Mouse (Mus musculus) MEL (cell line): ENCODE data around the gene Ndufaf1.
"Not testable (repeated sequence)": the region's sequence is repeated elsewhere in the genome, so short reads cannot be mapped to it uniquely, and the experiment has no call there.

Source experiments
- BHLHE40 ChIP-seq: IDR thresholded peaks from 2 replicates; pipeline ENCODE4 v1.6.1; 2012; ENCODE audit warnings: low read depth, mild to moderate bottlenecking, inconsistent platforms, low read length, improper control_type of control experiment, borderline replicate concordance
- CTCF ChIP-seq, 3 experiments: IDR thresholded peaks in 2 of 3; conservative IDR thresholded peaks in 1 of 3; 2 replicates each; pipeline ENCODE4 v1.5.1; 2011 to 2012; ENCODE audit warnings: low read length in 3 of 3, low read depth in 2 of 3, mild to moderate bottlenecking in 2 of 3, improper control_type of control experiment in 1 of 3, inconsistent platforms in 1 of 3, mixed read lengths in 1 of 3, moderate library complexity in 1 of 3; ENCODE audit not compliant: control insufficient read depth in 1 of 3, insufficient read depth in 1 of 3, poor library complexity in 1 of 3, severe bottlenecking in 1 of 3
- HCFC1 ChIP-seq: IDR thresholded peaks from 2 replicates; pipeline ENCODE4 v1.6.1; 2012; ENCODE audit warnings: low read depth, mild to moderate bottlenecking, inconsistent platforms, low read length, improper control_type of control experiment, moderate library complexity
- POLR2A ChIP-seq, 2 experiments: IDR thresholded peaks; 2 replicates each; pipeline ENCODE4 v1.6.1; 2011 to 2012; ENCODE audit warnings: low read length in 2 of 2, mild to moderate bottlenecking in 2 of 2, control low read depth in 1 of 2, improper control_type of control experiment in 1 of 2, low read depth in 1 of 2, moderate library complexity in 1 of 2; ENCODE audit not compliant: control insufficient read depth in 1 of 2, insufficient read depth in 1 of 2, poor library complexity in 1 of 2
- ZC3H11A ChIP-seq: IDR thresholded peaks from 2 replicates; pipeline ENCODE4 v1.6.1; 2012; ENCODE audit warnings: low read depth, mild to moderate bottlenecking, inconsistent platforms, low read length, improper control_type of control experiment

DNA sequence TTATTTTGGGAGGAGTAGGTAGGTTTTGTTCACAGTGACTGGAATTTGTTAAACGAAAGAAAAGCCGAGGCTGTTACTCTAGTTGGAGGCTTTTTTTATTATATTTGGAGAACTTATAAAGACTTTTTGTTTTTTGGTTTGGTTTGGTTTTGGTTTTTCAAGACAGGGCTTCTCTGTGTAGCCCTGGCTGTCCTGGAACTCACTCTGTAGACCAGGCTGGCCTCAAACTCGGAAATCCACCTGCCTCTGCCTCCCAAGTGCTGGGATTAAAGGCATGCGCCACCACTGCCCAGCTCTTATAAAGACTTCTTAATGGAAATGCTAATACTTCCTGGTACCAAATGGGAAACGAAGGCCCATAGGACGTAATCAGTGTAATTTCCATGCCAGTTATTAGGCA is 43.6 kb downstream of the Ndufaf1 start:
- not testable (repeated sequence) for TF ChIP-seq CTCF (IDR thresholded peaks at IDR 0.05 in 2 of 3, conservative IDR thresholded peaks at IDR 0.05 in 1 of 3; ENCODE audit: control insufficient read depth in 1 of 3, insufficient read depth in 1 of 3, low read depth in 2 of 3, low read length in 3 of 3, poor library complexity in 1 of 3, severe bottlenecking in 1 of 3); HCFC1; POLR2A (IDR thresholded peaks at IDR 0.05; ENCODE audit: control insufficient read depth in 1 of 2, insufficient read depth in 1 of 2, low read depth in 1 of 2, low read length in 2 of 2, poor library complexity in 1 of 2); ZC3H11A; BHLHE40
